Mouse (Mus musculus): Measurements from ENCODE around the gene Ell3.

DNA sequence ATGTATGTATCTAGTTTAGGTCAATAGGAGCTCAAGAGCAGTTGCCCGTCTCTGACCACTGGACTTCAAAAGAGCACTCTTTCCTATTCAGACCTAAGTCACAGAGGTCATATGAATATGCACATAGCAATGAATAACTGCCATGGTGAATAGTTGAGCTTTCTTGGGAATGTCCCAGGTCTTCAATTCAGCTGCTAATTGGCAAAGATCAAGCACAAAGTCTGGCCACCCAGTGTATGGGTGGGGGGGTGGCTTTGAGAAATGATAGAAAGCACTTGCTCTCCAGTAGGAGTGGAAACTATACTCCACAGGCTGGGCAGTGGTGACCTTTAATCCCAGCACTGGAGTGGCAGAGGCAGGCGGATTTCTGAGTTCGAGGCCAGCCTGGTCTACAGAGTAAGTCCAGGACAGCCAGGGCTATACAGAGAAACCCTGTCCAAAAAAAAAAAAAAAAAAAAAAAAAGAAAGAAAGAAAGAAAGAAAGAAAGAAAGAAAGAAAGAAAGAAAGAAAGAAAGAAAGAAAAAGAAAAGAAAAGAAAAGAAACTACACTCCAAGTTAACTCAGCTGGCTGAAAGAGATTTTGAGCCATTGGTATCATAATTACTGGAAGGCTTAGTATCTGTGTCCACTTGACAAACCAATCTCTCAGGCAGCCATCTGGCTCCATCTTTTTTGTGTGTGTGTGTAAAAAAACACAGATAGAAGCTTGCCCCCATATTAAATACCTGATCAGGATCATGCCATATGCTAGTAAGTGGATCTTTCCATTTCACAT is 33.6 kb upstream of the Ell3 start:
- TF ChIP-seq CTCF (IDR thresholded peaks at IDR 0.05; ENCODE audit: low read depth, low read length) = no peak
- no peak for TF ChIP-seq POLR2A (IDR thresholded peaks at IDR 0.05; ENCODE audit: insufficient read depth, low read length)

All from ES-Bruce4 (cell line).